Mouse (Mus musculus) kidney, postnatal 0 days (tissue): Measurements from ENCODE around the gene Fem1b. TPM values are rescaled to one million over a fixed set of nuclear protein-coding genes. Genes with fewer than 3 reads are reported as not detected.

Source experiments
- ATAC-seq: fragments of 200-750 bp; cut with Nextera tagmentation; replicated peaks from 2 replicates; pipeline ENCODE4 v1.8.0; 2017; ENCODE audit warnings: low read depth, moderate number of reproducible peaks, moderate TSS enrichment, moderate library complexity; ENCODE audit not compliant: low FRiP score
- DNase-seq: peaks from one replicate; pipeline ENCODE4 v3.0.0-alpha.2; 2016; ENCODE audit warnings: low spot score
- H3K27ac ChIP-seq: fragments of 300-500 bp; sonication (generic); 2 replicates; pipeline ENCODE4 v1.5.1; 2014; ENCODE audit warnings: mild to moderate bottlenecking
- H3K27me3 ChIP-seq: fragments of 300-500 bp; sonication (generic); 2 replicates; pipeline ENCODE4 v1.6.1; 2014; ENCODE audit warnings: low read length, mixed read lengths; ENCODE audit not compliant: insufficient read depth
- H3K36me3 ChIP-seq: fragments of 300-500 bp; sonication (generic); 2 replicates; pipeline ENCODE4 v1.6.1; 2014; ENCODE audit warnings: low read length, mixed read lengths; ENCODE audit not compliant: insufficient read depth
- H3K4me1 ChIP-seq: fragments of 300-500 bp; sonication (generic); replicated peaks from 2 replicates; pipeline ENCODE4 v1.6.1; 2014; ENCODE audit warnings: antibody characterized with exemption, low read length, mixed read lengths; ENCODE audit not compliant: insufficient read depth
- H3K4me2 ChIP-seq: fragments of 300-500 bp; sonication (generic); 2 replicates; pipeline ENCODE4 v1.6.1; 2014; ENCODE audit warnings: mild to moderate bottlenecking, low read length, moderate library complexity, mixed read lengths
- H3K4me3 ChIP-seq: fragments of 300-500 bp; sonication (generic); replicated peaks from 2 replicates; pipeline ENCODE4 v1.5.1; 2014; ENCODE audit warnings: low read depth, low read length
- H3K9ac ChIP-seq: fragments of 300-500 bp; sonication (generic); 2 replicates; pipeline ENCODE4 v1.6.1; 2014; ENCODE audit warnings: low read depth, low read length
- H3K9me3 ChIP-seq: fragments of 300-500 bp; sonication (generic); replicated peaks from 2 replicates; pipeline ENCODE4 v1.6.1; 2016; ENCODE audit warnings: low read length, inconsistent platforms, mixed read lengths
- CTCF ChIP-seq: IDR thresholded peaks from 2 replicates; pipeline ENCODE4 v1.5.1; 2016; ENCODE audit warnings: antibody characterized with exemption, low read depth, mild to moderate bottlenecking, moderate library complexity
- WGBS: fragments of 180-500 bp; shearing (Covaris S2); extraction: QIAGEN DNeasy Blood & Tissue Kit; methylation state at CpG from one replicate; pipeline ENCODE4 v1.1.7; 2014; 5-methylcytosine and 5-hydroxymethylcytosine counted together
- polyA plus RNA-seq: library from polyadenylated mRNA; unstranded; fragments of >200 nt; fragmentation: Nextera tagmentation; extraction: Ambion mirVana; gene quantifications from 2 replicates; pipeline ENCODE4 v1.2.1, GENCODE M21; 2015

The Fem1b gene
- polyA plus RNA-seq, 1 experiment from 2014 or later = 15.1 TPM

GRCm38 (mm10) chr9:62758288-62758687 lies 53.4 kb downstream of the Fem1b start:
- 63% methylated on average over 4 of the region's 4 CpGs for WGBS

GRCm38 (mm10) chr9:62750381-62750780 lies 61.4 kb downstream of the Fem1b start:
- 89% methylated on average over 11 of the region's 11 CpGs for WGBS
- H3K9ac ChIP-seq = no peak overlapping the region
- H3K4me2 ChIP-seq = no peak overlapping the region
- no peak overlapping the region for H3K4me3 ChIP-seq
- no peak overlapping the region for H3K27ac ChIP-seq
- no peaks in the 10 kb centered on the region for H3K9me3 ChIP-seq
- DNase-seq (no peak), ATAC-seq (no peak)
- no peak for TF ChIP-seq CTCF
- 0 out of 2 replicates have a peak, but pooled peaks cover 3% of the 10 kb centered on the region for H3K4me1 ChIP-seq
- no peaks in the 10 kb centered on the region for H3K27me3 ChIP-seq
- H3K36me3 ChIP-seq = no peaks in the 10 kb centered on the region

More at GRCm38 (mm10) chr9:62758288-62758687, 53.4 kb downstream of the Fem1b start:
- DNase-seq (no peak), ATAC-seq (no peak)
- no peaks in the 10 kb centered on the region for H3K36me3 ChIP-seq
- no peak overlapping the region for H3K9ac ChIP-seq
- H3K4me3 ChIP-seq = no peak overlapping the region
- no peaks in the 10 kb centered on the region for H3K9me3 ChIP-seq
- no peak overlapping the region for H3K4me2 ChIP-seq
- TF ChIP-seq CTCF = no peak
- H3K4me1 ChIP-seq = peaks cover 2% of the 10 kb centered on the region; the same call in 1 of the 2 replicates
- no peaks in the 10 kb centered on the region for H3K27me3 ChIP-seq
- no peak overlapping the region for H3K27ac ChIP-seq

GRCm38 (mm10) chr9:62749666-62750065 lies 62.1 kb downstream of the Fem1b start:
- no peaks in the 10 kb centered on the region for H3K36me3 ChIP-seq
- 54% methylated on average over 6 of the region's 6 CpGs for WGBS
- H3K9ac ChIP-seq = no peak overlapping the region
- H3K27me3 ChIP-seq = no peaks in the 10 kb centered on the region
- no peak overlapping the region for H3K4me2 ChIP-seq
- no peaks in the 10 kb centered on the region for H3K9me3 ChIP-seq
- ATAC-seq (no peak), DNase-seq (peak; percentile 37)
- no peak overlapping the region for H3K27ac ChIP-seq
- H3K4me1 ChIP-seq = 0 out of 2 replicates have a peak, but pooled peaks cover 3% of the 10 kb centered on the region
- H3K4me3 ChIP-seq = no peak overlapping the region
- TF ChIP-seq CTCF = no peak

GRCm38 (mm10) chr9:62746646-62747045 lies 65.1 kb downstream of the Fem1b start:
- no peak for DNase-seq
- WGBS = 63% methylated on average over 6 of the region's 6 CpGs
- H3K4me2 ChIP-seq = no peak overlapping the region

GRCm38 (mm10) chr9:62744558-62745275 lies 67.0 kb downstream of the Fem1b start:
- H3K27me3 ChIP-seq = no peaks in the 10 kb centered on the region

More at GRCm38 (mm10) chr9:62746646-62747045, 65.1 kb downstream of the Fem1b start:
- no peaks in the 10 kb centered on the region for H3K27me3 ChIP-seq
- no peak overlapping the region for H3K27ac ChIP-seq
- H3K9ac ChIP-seq = no peak overlapping the region
- no peak overlapping the region for H3K4me3 ChIP-seq
- H3K4me1 ChIP-seq = 0 out of 2 replicates have a peak, but pooled peaks cover 3% of the 10 kb centered on the region
- H3K9me3 ChIP-seq = no peaks in the 10 kb centered on the region
- TF ChIP-seq CTCF = no peak
- ATAC-seq = no peak
- no peaks in the 10 kb centered on the region for H3K36me3 ChIP-seq

More at GRCm38 (mm10) chr9:62744558-62745275, 67.0 kb downstream of the Fem1b start:
- Histone ChIP-seq H3K4me2 (no peak overlapping the region), H3K9me3 (no peaks in the 10 kb centered on the region), H3K27ac (no peak overlapping the region), H3K4me3 (no peak overlapping the region), H3K9ac (no peak overlapping the region), H3K4me1 (0 out of 2 replicates have a peak, but pooled peaks cover 3% of the 10 kb centered on the region), H3K36me3 (no peaks in the 10 kb centered on the region)
- peak; percentile 87 for TF ChIP-seq CTCF
- ATAC-seq (no peak), DNase-seq (peak; percentile 75)
- 55% methylated on average over 7 of the region's 7 CpGs for WGBS

Other genes with a start within 250 kb of the Fem1b start
- 0.40 and 0.45 TPM in 2 replicates for gene Itga11, start 134.1 kb downstream of the Fem1b start, polyA plus RNA-seq
- 26.8 and 26.9 TPM in 2 replicates for gene Cln6, start 26.9 kb upstream of the Fem1b start, polyA plus RNA-seq
- 301 and 303 TPM in 2 replicates for gene Calml4, start 46.1 kb upstream of the Fem1b start, polyA plus RNA-seq
- 48.6 and 51.5 TPM in 2 replicates for gene Pias1, start 176.0 kb upstream of the Fem1b start, polyA plus RNA-seq